Mouse (Mus musculus) cerebellum, adult 11 months (tissue): ENCODE results near the gene Cfap100.

ENCODE experiments used
- DNase-seq: peaks from one replicate; pipeline ENCODE4 v3.0.0; 2022

Cfap100 gene

GRCm38 (mm10) chr6:90369725-90370553 lies 58.7 kb downstream of the Cfap100 start:
- DNase-seq = peak; percentile 43

- DNase-seq = peak; percentile 99
Observed at GRCm38 (mm10) chr6:90368976-90369724, 59.4 kb downstream of the Cfap100 start, which contains the start of gene Zxdc. Zxdc (plus strand) TSS chr6:90369492.

- DNase-seq = no peak
Observed at GRCm38 (mm10) chr6:90363301-90363700, 65.3 kb downstream of the Cfap100 start.

GRCm38 (mm10) chr6:90360922-90361614 lies 67.5 kb downstream of the Cfap100 start:
- no peak for DNase-seq

GRCm38 (mm10) chr6:90360024-90360781 lies 68.4 kb downstream of the Cfap100 start:
- DNase-seq = peak; percentile 15

GRCm38 (mm10) chr6:90359445-90359844 lies 69.2 kb downstream of the Cfap100 start:
- no peak for DNase-seq

GRCm38 (mm10) chr6:90358142-90358541 lies 70.5 kb downstream of the Cfap100 start:
- DNase-seq = no peak
